Mouse (Mus musculus): ENCODE measurements at regions not wholly inside any gene's neighbourhood (a gene's known extent, or its start where the extent isn't known, plus 50 kb on each side); places are given as distances from the start of the nearest gene placed in this dataset.

DNA sequence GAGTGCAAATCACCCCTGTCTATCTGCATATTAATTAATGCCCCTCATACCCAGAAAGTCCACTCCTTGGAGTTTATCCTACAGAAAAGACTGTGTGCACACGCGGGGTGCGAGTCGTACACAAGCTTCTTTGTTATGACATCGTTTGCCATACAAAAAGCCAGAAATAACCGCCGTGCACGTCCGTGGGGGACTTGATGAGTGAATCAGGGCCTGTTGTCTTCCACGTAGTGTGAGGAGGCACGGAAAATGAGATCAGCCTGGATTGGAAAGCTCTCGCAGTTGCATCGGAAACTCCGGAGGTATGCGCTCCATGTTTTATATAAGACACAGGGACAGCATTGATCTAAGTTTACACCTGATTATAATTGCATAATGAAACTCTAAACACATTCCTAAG, 120.3 kb downstream of the Etnk1 start:
- DNase-seq: no peak

DNA sequence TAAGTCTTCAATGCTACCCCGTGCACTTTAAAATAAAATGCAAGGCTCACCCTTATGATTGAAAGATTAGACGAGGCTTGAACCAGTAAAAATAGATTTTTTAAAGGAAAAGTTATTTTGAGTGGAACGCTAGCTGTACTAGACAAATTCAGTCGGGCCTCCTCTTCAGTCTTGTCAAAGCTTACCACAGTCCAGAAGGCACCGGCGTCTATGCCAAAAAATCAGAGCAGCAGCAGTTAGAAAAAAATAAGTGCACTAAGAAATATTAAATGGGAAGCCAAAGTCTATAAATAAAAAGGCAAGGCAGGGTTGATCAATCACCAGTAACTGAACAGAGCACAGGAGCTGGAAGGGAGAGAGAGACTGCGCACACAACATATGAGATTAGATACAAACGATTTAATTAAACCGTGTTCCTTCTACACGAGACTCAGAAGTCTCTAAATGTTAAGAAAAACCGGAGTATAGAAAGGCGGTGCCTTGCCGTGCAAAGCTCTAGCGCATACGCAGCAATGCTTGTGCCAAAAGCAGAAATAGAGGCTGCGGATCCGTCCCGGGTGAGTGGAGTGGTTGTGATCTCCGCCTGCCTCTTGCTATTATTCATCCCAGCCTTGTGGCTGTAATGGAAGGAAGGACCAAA, 121.6 kb downstream of the Etnk1 start:
- DNase-seq: peak; percentile 83

DNA sequence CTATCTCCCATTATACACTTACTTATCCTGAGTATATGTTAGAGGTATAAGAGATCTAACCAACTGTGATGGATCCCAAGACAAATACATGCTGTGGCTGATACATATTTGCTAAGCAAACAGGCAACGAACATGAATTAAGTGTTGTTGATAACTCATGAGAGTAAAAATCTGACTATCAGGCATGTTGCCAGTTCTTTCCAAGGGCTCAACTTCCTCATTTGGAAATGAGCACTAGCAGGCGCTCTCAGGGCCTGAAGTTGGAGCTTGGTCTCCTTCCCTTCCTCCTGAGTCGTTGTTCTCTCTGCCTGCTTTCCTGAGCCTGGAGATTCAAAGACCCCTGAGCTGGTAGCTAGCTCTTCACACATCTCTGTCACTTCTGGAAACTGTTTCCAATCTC, 126.6 kb downstream of the Etnk1 start:
- no peak for DNase-seq

DNA sequence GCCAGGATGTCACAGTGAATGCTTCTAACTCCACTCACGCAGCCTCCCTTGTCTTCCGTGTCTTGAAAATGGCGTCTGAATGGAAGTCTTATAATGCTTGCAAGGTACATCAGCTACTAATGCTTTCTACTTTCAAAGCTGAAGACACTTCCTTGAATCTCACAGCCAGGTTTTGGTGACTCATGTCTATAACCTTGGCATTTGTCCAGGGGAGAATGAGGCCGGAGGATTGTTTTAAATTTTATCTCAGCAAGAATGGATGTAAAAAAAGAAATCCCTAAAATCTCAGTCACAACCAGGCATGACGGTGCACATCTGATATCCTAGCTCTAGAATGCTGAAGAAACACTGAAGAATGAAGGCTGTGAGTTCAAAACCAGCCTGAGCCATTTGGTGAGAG, 131.4 kb downstream of the Etnk1 start:
- no peak for DNase-seq

DNA sequence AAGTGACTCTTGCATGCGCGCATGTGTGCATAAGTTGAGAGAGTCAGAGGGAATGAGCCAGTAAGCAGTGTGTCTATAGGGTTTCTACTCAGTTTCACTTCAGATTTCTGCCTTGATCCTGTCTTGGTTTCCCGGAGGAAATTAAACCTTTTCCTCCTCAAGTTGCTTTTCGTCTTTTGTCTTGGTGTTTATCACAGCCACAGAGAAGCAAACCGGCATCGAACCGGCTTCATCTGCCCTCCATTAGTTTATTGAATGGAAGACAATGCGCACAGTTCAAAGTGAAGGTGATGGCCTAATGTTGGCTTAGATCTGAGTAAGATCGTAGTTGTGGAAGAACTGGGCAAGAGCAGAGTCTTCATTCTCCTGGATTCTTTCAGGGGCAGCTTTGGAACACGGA, 134.4 kb downstream of the Etnk1 start:
- DNase-seq: no peak

DNA sequence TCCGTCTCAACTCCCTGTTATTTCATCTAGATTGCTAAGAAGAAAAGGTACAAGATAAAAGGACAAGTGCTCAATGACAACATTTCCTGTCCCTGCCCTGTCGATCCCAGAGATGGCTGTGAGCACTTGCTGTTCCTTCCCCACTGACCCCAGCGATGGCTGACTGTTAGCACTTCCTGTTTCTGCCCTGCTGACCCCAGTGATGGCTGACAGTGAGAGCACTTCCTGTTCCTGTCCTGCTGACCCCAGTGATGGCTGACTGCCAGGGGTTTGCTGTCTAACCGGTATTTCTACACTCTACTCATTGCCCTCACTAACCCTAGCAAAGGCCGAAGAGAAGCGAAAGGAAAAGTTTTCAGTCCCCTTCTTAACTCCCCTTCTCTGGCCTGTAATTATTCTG, 140.3 kb downstream of the Etnk1 start:
- no peak for DNase-seq

DNA sequence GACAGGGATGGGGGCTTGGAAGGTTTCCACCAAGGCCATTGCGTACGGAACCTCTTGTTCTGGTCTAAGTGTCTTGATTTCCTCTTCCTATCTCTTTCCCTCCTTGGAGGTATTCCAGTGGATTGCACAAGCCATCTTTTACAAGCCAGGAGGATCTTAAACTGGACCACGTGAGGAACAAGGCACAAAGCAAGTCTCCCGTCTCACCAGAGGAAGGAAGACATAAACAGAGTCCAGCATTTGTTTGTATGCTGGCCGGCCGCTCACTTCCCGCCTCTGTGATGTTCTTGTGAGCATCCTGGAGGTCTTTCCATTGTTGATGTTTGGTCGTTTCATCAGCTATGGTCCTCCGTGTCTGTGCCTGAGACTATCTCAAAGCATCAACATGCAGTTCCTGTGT, 148.8 kb downstream of the Etnk1 start:
- no peak for DNase-seq

DNA sequence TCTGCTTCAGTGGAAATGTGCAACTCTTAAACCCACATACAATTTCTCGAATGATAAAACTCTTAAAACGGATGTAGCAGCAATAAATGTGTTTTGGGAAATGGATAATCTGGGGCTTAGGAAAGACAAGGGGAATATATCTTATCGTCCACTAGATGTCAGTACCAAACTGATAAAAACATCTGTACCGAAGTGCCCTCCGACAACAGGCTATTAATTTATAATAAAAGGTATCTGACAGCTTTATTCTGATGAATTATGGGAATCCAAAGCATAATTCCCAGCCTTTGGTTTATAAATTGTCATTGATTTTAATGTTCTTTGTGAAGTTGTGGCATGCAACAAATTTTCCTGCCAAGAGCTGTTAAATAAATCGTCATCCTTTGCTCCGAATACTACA, 153.4 kb downstream of the Etnk1 start:
- no peak for DNase-seq

DNA sequence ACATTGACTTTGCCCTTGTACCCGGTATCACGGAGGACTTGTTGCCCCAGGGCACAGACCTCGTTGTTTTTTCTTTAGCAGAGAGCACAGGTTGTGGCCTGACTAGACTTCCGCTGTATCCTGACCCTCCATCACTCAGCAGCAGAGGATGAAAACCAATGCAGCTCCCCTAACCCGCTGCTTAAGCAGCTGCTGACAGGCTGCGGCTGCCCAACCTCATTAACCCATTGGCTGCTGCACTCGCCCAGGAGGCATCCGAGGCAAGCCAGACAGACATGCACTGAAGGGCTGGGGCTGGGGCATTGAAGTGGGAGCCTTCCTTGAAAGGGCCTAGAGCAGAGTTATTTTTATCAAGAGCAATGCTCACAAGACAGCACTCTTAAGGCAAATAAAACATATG, 157.6 kb downstream of the Etnk1 start:
- no peak for DNase-seq

DNA sequence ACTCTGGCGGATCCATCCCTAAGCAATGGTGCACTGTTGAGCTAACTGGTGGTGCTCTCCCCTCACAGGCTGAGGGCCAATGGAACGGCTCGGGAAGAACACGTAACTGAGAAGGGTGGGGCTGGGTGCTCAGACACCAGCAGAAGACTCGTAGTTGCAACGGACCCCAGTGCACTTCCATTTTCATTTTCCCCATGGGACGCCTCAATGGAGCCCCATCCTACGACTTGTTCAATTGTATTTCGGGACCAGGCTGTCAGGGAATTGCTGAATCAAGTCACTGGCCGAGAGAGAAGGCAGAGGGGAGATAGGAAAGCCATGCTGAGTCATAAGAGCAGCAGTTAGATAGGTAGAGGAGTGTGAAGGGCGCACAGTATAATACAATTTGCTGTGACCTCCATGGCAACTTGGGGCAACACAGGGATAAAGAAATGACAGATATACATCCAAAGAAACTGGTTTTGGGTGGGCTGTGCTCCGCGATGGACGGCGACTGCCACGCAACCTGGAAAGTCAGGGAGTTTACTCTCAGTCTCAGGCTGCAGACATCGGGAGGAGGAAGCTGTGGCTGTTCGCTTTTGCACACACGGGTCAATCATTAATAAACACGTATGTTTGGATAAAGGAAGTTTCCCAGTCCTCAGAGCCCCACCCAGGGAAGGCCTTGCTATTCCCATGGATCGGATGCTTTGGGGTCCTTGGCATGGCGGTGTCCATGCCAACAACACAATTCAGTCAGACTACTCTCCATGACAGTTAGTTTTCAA, 160.1 kb downstream of the Etnk1 start:
- DNase-seq: no peak

DNA sequence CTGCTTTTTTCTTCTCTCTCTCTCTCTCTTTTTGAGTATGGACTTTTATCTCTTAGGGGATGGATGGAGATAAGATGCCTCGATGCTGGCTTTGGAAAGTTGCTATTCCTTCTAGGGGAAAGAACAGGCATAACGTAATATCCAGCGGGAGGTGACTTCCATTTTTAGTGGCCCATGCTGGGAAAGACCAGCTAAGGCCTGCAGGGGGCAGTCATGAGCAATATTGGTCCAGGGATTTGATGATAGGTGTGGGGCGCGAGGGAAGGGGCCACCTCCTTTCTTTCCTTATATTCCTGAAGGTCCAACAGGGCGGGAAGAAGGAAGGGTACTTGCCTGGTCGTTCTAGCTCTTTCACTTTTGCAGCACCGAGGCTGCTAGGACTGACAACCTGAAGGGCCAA, 160.8 kb downstream of the Etnk1 start:
- no peak for DNase-seq

DNA sequence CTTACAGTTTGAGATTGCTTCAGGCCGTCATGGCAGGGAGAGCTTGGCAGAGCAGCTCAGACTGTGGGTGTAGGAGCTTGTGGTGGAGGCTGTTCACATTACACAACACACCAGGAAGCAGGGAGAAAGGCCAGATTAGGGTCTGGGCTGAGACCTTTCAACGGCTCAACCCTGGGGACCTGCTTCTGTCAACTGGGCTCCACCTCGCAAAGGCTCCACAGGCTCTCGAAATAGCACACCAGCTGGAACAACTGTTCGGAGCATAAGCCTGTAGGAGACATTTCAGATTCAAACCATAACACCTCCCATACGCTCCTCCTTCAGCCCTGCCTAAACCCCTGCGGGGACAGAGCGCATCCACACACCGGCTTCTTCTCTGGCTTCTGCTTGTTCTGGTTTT, 161.2 kb downstream of the Etnk1 start:
- DNase-seq: peak; percentile 18

DNA sequence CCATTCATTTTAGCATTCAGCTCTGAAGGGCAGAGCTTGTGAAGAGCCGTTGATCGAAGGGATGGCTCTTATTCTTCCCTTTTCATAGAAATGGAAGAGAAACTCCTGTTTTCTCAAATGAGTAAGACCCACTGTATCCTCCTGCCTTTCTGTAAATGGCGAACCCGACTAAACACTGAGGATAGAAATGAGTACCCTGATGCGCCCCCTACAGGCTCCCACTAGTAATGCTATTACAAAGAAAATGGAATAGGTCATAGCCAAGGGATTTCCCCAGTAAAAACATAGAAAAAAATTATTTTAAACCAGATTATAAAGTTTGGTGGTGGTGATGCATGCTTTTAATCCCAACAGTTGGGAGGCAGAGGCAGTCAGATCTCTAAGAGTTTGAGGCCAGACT, 162.1 kb downstream of the Etnk1 start:
- DNase-seq: no peak

DNA sequence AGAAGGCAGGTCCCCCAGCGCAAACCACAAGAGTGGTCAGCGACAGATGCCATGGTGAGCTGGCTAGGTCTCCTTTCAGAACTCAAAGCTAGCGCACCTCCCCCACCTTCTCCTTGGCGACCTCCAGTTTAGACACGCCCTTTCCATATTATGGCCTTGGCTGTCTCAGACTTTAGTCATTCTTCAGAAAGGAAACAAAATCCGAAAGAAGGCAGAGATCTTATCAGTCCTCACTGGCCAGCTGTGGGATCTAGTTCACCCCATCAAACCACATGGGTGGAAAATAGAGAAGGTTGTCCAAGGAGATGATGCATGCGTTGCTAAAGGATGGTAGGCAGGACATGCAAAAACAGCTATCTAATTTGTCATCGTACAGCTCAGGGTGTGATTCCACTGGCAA, 166.5 kb downstream of the Etnk1 start:
- no peak for DNase-seq

DNA sequence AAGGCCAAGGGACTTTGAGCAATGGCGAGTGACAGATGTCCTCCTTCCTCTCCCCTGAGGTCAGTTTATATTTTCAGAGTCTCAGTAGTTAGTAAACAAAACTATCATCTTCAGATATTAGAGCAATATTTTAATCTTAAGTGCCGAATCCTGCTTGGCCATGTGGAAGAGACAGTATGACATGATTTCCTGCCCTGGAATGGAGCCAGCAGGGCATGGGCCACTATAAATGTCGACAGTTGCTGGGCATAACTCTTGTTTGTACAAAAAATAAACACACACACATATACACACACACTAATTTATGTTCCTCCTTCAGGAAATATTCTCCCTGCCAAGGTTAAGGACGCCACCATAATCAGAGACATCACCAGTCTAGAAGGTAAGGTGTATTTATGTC, 169.6 kb downstream of the Etnk1 start:
- DNase-seq: no peak

DNA sequence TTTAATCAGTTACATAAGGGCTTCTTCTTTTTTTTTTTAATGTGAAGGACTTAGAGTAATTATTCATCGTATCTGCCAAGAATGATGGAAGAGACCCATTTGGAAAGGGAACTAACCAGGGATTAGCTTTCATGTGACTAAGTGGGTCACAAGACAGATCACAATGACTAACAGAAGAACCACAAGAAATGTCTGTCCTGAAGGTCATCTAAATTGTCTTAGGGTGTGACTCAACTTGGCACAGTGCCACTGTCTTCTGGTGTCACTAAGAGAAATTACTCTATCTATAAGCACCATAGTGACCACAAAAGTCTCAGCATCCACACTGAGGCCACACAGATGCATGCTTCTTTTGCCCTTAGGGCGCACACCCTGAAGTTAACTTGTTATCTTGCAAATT, 182.0 kb downstream of the Etnk1 start:
- no peak for DNase-seq

DNA sequence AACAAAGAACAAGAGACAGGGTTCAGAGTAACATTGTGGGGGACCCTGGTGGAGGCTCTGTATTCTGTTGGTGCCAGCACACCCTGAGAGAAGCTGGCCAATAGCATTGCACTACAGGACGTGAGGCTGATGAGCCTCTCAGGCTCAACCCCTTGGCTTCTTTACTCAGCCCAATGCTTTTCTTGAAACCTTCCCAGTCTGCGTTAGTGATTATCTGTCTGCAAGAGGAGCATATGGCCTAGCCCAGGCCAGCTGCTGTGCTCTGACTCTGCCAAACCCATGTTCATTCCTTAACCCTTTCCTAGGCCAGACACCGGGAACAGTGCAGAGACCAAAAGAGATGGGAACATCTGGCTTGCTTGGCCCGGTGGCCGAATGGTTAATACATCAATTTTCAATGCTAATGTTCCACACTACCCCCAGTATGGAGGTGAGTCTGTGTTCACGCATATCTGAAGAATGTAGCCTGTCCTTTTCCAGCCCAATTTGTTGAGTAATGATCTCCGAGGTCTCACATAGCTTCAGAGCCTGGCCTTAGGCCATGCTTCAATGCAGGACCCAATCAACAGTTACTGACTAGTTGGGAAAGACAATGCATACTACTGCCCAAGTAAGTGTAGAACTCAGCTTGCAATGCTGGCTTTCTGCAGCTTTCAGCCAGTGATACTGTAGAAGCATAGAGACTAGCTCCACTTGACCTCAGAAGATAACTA, 192.5 kb downstream of the Etnk1 start:
- DNase-seq: peak; percentile 31

DNA sequence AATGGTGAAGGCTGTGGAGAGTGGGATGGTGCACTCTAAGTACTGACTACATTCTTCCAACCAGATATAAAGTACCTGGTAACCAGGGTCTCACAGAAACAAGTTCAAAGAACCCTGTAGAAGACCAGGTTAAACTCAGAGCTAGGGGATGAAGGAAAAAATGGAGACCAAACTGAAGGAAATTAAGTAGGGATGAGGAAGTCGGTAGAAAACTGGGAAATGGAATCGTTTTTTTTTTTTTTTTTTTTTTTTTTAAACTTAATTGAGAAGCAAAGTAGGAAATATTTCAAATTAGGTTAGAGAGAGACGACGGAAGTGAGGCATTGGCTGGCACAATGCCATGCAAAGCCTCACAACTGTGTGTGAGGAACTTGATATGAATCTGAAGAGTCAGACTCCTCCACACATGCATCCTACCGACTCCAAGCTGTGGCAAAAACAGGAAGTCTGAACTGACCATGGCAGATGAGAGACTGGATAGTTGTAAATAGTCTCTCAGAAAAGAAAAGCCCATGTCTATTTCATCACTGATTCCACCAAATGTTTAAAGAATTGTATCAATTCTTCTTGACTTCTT, 194.2 kb downstream of the Etnk1 start:
- no peak for DNase-seq

DNA sequence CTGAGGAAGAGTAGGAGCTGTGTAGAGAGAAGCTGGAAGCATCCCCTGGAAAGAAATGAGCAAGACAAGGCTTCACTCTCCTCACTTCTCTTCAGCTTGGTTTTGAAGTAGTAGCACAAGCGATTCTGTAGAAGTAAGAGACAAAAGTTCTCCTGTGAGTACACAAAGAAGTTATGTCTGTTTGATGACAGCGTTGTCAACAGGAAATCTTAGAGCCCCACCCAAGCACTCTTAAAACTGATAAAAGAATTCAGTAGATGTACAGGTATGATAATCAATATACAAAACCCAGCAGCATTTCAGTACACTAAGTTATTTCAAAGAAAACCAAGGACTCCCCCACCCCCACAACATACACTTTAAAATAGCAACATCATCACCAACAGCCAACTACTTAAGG, 194.9 kb downstream of the Etnk1 start:
- DNase-seq: no peak

DNA sequence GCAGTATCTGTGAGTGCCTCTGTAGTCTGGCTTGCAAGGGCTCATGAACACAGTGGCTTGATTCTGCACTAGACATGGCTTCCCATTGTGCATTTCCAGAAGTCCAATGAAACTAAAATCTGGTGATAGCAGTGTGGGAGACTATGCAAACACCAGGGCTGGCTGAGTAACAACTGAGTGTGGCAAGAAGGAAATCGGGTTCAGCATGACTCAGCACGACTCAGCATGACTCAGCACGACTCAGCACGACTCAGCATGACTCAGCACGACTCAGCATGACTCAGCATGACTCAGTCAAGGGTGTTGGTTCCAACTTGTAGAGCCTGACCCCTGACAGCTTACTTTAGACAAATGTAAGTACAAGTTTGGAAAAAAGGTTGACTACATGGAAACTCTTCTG, 198.8 kb downstream of the Etnk1 start:
- DNase-seq: no peak

DNA sequence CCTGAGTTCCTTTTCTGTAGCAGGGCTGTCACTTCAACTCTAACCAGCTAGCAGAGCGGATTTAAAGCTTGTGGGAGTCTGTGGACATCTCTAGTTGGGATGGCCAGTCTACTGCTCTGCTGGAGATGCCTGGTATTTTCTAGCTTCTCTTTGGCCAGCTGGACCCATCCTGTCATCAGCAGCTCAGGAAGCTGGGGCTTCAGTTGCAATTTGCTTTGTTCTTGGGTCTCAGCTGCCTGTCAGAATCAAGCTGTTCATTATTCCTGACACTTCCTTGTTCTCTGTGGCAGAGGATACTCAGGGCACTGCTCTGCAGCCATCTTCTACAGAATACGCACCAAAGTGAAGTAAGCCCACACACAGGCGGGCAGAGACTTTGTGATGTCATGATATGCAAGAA, 200.8 kb downstream of the Etnk1 start:
- no peak for DNase-seq

DNA sequence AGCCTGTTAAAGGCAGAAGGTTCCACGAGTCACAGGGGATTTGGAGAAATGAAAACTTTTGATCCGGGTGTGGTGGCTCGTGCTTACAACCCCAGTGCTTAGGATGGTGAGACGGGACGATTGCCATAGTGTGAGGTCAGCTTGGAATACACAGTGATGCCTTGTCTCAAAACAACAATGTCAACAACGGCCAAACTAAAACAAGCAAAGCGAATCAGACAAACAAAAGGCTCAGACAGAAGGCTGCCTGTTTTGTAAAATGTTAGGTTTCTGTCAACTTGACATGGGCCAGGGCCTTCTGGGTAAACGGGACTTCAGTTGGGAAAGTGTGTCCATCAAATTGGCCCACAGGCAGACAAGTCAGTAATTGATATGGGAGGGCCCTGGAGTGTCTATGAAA, 201.6 kb downstream of the Etnk1 start:
- no peak for DNase-seq

DNA sequence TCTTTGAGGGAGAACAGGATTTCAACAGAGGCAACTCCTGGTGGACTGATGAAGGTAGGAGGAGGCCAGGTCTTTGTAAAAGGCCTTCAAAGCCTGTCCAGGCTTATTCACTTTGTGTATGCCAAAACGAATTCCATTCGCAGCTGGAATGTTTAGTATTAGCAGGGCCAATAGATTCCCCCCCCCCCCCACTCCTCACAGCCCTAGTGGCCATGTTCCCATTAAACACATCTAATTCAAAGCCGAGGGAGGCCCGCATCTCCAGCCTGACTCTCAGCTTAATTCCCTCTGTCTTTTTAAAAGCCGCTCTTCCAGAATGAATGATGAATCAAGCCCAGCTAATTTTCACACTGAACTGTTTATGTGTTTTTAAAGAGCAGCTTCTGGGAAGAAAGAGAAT, 205.5 kb downstream of the Etnk1 start:
- no peak for DNase-seq

DNA sequence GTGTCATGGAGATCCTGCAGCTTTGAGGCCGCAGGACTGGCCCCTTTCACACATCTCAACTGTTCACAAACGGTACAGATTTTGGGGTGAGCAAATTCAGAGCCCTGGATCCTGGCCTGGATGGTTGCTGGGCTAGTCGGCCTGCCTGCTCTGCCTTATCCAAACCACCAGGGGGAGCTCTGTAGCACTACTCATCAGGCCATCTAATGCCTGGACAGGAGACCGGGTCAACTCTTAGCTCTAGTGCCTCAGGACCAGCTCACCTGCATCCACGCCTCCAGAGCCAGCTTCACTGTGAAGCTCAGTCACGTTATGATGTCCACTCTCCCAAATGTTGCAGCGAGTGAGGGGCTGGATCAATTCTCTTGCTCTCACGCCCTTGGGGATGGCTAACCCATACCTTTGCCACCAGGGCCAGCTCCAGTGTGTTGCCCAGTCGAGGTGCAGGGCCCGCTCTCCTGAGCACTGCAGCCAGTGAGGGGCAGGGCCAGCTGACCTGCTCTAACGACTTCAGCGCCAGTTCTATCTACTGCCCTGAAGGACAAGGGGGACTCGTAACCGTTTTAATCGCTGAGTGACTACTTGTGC, 206.8 kb downstream of the Etnk1 start:
- peak; percentile 45 for DNase-seq
